Mouse (Mus musculus) left cerebral cortex, adult 2 months (tissue): ENCODE data around the gene Prg4. TPM values are rescaled to one million over a fixed set of nuclear protein-coding genes. Genes with fewer than 3 reads are reported as not detected.
A peak's percentile ranks its signal among the peaks of the same experiment; 100 is the strongest.

ENCODE experiments used
- DNase-seq, 2 experiments: peaks; one replicate each; pipeline ENCODE4 v3.0.0; 2021 to 2022; ENCODE audit warnings: low spot score in 2 of 2, mixed read lengths in 1 of 2; ENCODE audit errors: extremely low spot score in 1 of 2
- H3K27ac ChIP-seq: fragments of 200-600 bp; 2 replicates; pipeline ENCODE4 v1.8.1; 2022
- H3K4me3 ChIP-seq: fragments of 200-600 bp; 2 replicates; pipeline ENCODE4 v1.8.1; 2022
- CTCF ChIP-seq: fragments of 200-600 bp; IDR thresholded peaks from 2 replicates; pipeline ENCODE4 v1.8.1; 2022; ENCODE audit warnings: antibody characterized with exemption, mild to moderate bottlenecking, moderate library complexity
- intact Hi-C: fragments of 180-260 bp; cut with DNase I; formaldehyde crosslinking; loops from one replicate; pipeline ENCODE4 v1.15.1; 2025
- long read RNA-seq, 2 experiments: library from polyadenylated mRNA; stranded (forward); transcript quantifications; one replicate each; pipeline ENCODE4 v2.0.0; 2021; ENCODE audit warnings: borderline mapping rate in 2 of 2
- total RNA-seq, 2 experiments: library from RNA; stranded (reverse); gene quantifications; 2 replicates each; pipeline ENCODE4 v1.2.3; 2021

Gene Prg4
- 10 to 100 TPM in 1 of 2 experiments, 1 to 10 TPM in 1; 5.7 to 13.1 TPM for total RNA-seq
- long read RNA-seq, experiment 1, partial matches to known transcripts = 0 of 3 reads
- long read RNA-seq, experiment 1, other reads (novel, unspliced or antisense) = 3 of 3 reads
- long read RNA-seq, experiment 2 = 0 reads

DNA sequence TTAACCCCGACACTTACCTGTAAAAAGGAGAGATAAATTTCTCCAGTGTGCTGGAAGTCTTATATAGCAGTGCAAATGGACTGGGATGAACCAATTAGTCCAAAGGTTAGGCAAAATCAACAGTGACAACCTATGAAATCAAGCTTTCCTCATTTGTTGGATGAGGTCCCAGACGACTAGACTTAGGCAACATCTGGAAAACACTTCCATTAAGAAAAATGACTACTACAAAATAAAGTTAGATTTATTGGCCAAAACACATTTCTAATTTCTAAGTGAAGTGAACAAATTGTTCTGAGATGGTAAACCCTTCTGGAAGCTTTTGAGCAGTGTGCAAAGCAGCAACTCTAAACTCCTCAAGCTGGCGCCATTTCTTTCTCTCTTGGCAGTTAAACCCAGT, at the start of gene Prg4:
Prg4 (minus strand) TSS at position 34 of the 400 bp plus-strand sequence.
- Histone ChIP-seq H3K4me3 (no peak within 1 kb of the TSS), H3K27ac (no peak within 1 kb of the TSS)
- intact Hi-C loops = no loop called here
- no peak for TF ChIP-seq CTCF
- DNase-seq = no peak

DNA sequence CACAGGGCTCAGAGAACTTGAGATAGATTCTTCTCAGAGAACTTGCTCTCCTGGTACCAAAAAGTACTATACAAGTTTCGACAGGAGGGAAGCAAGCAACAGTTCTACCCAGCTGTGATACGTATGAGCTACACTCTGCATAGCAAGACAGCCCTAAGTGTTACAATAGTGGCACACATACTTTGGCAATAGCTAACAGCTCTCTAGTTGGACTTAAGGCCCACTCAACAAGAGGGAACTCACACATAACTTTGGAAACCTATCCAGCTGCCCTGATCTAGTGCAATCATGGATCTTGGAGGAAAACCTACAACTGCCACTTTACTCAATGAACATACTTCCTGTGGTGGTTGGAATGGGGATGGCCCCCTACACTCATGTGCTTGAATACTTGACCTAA, 47.1 kb upstream of the Prg4 start:
- DNase-seq = no peak
- no peak for TF ChIP-seq CTCF
- H3K27ac ChIP-seq = no peak overlapping the region
- H3K4me3 ChIP-seq = no peak overlapping the region
- intact Hi-C loops = no loop called here

DNA sequence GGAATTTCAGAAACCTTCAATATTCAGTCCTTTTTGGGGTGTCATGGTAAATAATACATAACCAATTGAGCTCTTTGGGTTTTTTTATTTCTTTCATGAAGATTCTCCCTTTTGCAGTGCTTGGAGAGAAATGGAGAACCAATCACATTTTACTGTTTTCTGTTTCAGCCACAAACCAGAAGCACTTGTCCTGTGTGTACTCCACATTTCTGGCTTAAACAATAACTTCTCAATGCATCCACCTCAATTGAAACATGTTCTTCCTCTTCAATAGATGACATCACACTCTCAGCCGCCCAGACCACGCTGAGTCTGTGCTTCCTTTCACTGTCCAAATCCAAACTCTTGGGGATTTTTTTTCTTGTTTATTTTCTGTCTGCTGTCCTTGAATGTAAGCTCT, 39.8 kb upstream of the Prg4 start:
- no peak for TF ChIP-seq CTCF
- intact Hi-C loops = no loop called here
- Histone ChIP-seq H3K27ac (no peak overlapping the region), H3K4me3 (no peak overlapping the region)
- DNase-seq = no peak

DNA sequence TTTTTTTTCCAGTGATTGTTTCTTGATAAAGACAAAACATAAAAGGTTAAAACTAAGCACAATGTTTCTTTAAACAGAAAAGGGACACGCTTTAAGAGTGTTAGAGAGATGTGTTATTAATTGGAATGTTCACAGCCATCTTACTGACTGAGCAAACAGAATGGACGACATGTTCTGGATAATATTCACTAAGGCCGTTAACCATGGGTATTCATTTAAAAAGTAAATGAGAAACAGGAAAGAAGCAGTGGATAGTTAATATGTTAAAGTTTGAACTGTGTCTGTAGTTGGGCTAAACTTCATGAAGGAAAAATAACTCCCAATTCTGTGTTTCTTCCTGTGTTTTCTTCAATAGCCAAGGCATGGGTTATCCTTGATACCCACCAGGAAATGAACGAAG, 37.4 kb upstream of the Prg4 start:
- H3K27ac ChIP-seq = no peak overlapping the region
- intact Hi-C loops = no loop called here
- no peak for TF ChIP-seq CTCF
- no peak for DNase-seq
- no peak overlapping the region for H3K4me3 ChIP-seq

DNA sequence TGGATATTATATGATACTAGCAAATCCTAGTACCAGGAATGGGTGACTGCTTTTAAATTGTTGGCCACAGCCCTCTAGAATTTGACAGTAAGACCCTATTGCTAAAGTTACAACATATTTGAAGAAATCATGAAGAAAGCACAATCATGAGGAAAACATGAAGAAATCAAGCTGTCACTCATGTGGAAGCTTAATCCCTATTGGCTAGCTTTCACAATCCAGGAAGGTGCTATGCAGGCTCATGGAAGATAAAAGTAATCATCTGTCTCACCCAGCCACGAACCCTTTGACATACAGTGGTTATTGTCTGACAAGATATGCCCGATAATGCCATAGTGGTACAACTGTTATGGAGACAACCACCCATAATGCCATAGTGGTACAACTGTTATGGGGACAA, 32.2 kb upstream of the Prg4 start:
- TF ChIP-seq CTCF = no peak
- intact Hi-C loops = loop anchor here (5.0 kb wide), 1 partner anchor 41 kb away; no protein-coding TSS in a partner anchor

DNA sequence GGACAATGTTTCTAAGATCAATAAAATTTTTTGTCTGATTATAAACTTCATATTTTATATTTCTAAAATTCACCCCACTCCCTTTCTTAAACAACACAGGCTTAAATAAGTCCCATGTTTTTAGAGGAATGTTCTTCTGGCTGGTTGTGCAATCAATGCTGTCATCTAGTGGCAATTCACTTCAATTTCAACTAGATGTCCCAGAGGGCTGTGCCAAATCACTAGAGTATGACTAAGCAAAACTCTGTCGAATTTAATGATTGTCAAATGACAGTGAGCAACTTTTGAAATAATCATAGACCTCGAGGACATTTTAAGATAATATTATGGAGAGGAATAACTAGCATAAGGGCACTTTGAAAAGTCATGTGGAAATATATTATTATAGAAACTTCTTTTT, 31.7 kb upstream of the Prg4 start:
- intact Hi-C loops = loop anchor here (5.0 kb wide), 1 partner anchor 40 kb away; no protein-coding TSS in a partner anchor
- no peak overlapping the region for H3K27ac ChIP-seq
- H3K4me3 ChIP-seq = no peak overlapping the region
- no peak for DNase-seq
- peak; percentile 62 for TF ChIP-seq CTCF

More for the DNA sequence above, 32.2 kb upstream of the Prg4 start:
- Histone ChIP-seq H3K4me3 (no peak overlapping the region), H3K27ac (no peak overlapping the region)
- DNase-seq = no peak

DNA sequence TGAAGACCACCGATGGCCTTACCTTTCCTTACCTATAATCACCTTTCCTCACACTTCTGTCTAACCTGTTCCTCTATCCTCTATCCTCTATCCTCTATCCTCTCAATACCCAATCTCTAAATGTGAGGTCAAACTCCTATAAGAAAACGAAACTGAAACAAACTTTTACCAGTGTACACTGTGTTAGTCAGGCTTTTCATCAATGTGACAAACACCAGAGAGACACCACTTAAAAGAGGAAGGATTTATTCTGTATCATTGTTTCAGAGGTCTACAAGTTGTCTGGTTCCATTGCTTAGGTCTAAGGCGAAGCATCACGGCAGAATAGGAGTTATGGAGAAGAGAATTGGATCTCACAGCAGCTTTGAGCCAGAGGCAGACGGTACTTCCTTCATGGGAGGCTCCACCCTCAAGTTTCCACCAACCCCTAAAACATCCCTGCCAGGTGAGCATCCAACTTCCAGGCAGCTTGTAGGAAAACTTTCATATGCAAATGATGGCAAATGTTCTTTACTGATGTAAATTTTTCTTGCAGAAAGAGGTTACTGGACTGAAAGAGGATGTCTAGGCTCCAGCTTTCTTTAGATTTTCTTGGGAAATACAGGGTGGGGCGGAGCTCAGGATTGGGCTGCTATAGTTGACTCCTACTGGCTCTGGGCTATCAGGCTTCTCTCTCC, 30.8 kb upstream of the Prg4 start:
- intact Hi-C loops = loop anchor here (5.0 kb wide), 1 partner anchor 39 kb away; no protein-coding TSS in a partner anchor
- H3K4me3 ChIP-seq = no peak overlapping the region
- H3K27ac ChIP-seq = no peak overlapping the region
- no peak for TF ChIP-seq CTCF
- DNase-seq = no peak

DNA sequence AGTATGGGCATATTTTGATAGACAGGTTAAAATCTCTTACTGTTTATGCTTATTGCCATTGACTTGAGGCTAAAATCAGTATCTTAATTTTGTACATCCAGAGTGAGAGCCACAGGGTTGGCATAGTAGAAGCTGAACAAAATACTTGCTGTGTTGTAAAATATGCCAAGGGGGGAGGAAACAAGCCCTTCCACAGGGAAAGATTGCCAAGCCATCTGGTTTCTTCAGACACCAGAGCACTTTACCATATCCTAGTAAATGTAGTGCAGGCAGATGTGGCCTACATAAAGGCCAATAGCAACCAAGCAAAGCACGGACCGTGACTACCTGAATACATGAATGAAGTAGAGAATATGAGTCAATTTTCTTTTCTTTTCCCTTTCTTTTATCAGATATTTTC, 23.2 kb upstream of the Prg4 start:
- no peak for TF ChIP-seq CTCF
- Histone ChIP-seq H3K4me3 (no peak overlapping the region), H3K27ac (no peak overlapping the region)
- intact Hi-C loops = no loop called here
- DNase-seq = no peak

DNA sequence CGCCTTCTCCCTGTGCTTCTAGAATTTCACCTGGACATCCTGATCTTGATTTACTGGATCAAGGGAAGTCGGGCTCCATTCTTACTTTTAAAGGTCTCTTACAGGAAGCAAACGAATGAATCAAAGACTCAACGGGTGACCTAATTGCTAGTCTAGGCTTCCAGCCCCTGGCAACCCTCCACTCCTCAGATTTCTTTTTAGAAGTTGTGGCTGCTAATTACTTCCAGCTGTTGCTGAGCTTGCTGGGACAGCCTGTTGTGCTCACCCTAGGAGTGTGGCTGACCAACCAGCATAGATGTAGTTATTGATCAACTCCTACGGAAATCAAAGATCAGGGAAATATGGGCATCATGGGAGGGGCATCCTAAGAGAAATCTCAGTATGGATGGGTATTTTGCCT, 14.7 kb upstream of the Prg4 start:
- no peak for DNase-seq
- no peak overlapping the region for H3K4me3 ChIP-seq
- intact Hi-C loops = no loop called here
- H3K27ac ChIP-seq = no peak overlapping the region
- TF ChIP-seq CTCF = no peak

DNA sequence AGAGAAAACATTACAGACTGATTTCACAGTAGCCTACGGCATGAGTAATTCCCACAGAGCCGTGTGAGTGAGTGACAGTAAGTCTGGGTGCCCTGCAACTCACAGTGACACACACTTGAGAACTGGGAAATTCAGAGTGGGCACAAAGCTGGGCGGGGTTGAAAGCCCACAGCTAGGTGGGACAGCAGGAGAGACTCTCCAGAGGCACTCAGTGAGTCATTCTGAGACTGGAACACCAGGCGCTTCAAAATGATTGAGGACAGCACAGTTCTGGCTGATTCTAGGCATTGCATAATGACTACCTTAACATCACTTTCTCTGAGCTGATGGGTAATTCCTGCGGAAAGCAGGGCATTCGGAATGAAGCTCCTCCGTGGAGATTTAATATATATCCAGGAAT, 6.6 kb upstream of the Prg4 start:
- intact Hi-C loops = no loop called here
- no peak for TF ChIP-seq CTCF
- Histone ChIP-seq H3K27ac (no peak overlapping the region), H3K4me3 (no peak overlapping the region)
- DNase-seq = no peak

DNA sequence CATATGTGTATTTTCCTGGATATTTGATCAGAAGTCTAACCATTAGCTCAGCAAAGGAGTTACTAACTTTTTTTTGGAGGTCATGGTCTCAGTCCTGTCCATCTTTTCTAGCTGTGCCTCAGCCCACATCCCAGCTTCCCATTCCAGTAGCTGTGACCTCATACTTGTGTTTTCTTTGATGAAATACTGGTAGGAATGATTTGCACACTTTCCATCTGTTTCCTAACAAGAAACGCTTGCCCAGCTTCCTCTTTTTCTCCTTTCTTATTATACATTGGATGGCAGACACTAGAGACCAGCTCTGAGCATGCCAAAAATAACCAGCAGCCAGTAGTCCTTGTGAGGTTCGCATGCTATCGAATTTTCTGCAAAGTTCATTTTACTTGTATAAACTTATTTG, 4.0 kb upstream of the Prg4 start:
- H3K27ac ChIP-seq = no peak overlapping the region
- DNase-seq = no peak
- intact Hi-C loops = no loop called here
- H3K4me3 ChIP-seq = no peak overlapping the region
- TF ChIP-seq CTCF = no peak

DNA sequence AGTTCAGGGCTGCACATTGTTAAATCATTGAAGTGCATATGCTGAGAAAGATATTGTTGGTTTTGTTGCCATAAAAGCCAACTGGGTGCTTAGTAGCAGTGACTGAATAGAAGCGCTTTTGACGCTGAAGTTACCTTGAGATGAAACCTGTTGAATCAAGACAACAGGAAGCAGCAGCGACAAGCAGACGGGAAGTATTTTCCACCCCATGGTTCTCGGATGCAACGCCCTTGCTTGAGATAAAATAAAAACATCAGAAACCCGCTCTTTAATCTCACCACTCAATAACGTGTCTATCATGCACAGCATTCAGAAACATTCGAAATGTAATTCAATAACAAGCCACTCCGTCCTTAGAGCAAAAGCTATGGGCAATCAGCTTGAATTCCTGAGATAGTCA, 601 bp downstream of the Prg4 start:
- TF ChIP-seq CTCF = no peak
- intact Hi-C loops = no loop called here
- Histone ChIP-seq H3K27ac (no peak overlapping the region), H3K4me3 (no peak overlapping the region)
- no peak for DNase-seq

DNA sequence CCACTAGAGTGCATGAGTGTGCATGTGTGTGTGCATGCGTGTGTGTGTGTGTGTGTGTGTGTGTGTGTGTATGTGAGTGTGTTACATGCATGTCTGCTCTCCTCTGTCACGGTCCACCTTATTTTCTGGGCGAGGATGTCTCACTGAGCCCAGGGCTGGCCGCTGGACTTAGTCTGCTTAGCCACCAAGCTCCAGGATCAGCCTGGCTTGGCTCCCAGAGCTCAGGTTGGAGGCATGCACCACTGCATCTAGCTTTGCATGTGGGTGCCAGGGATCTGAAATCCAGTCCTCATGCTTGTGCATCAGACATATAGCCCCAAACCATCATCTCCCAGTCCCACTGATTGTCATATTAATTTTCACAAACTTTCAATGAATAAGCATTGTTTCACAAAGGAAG, 2.3 kb downstream of the Prg4 start:
- TF ChIP-seq CTCF = no peak
- intact Hi-C loops = no loop called here
- no peak overlapping the region for H3K27ac ChIP-seq
- H3K4me3 ChIP-seq = no peak overlapping the region
- DNase-seq = no peak
